Mouse (Mus musculus): ENCODE measurements around the gene Dctpp1. TPM values are rescaled to one million over a fixed set of nuclear protein-coding genes. Genes with fewer than 3 reads are reported as not detected.
"Not testable (repeated sequence)": the region's sequence is repeated elsewhere in the genome, so short reads cannot be mapped to it uniquely, and the experiment has no call there.

Gene Dctpp1
- polyA plus RNA-seq, 1 experiment from 2014 or later = 114 TPM

- H3K9me3 ChIP-seq = no peaks in the 10 kb centered on the region
- no peak overlapping the region for H3K27ac ChIP-seq
- 86% methylated on average over 10 of the region's 10 CpGs for WGBS
- no peaks in the 10 kb centered on the region for H3K36me3 ChIP-seq (replicated peaks)
- H3K4me3 ChIP-seq = no peak overlapping the region
- no peak overlapping the region for H3K9ac ChIP-seq
- no peak overlapping the region for H3K4me2 ChIP-seq
- ATAC-seq (replicated peaks) = no peak
- peaks cover 18% of the 10 kb centered on the region for H3K4me1 ChIP-seq
- H3K27me3 ChIP-seq (replicated peaks) = no peaks in the 10 kb centered on the region
Measured at GRCm38 (mm10) chr7:127262218-127262961, 1.9 kb upstream of the Dctpp1 start.

- Histone ChIP-seq H3K36me3 (replicated peaks) (no peaks in the 10 kb centered on the region), H3K4me2 (peak overlapping the region; percentile 74), H3K27me3 (replicated peaks) (no peaks in the 10 kb centered on the region), H3K4me3 (peak overlapping the region; percentile 71; the same call in 1 of the 2 replicates), H3K4me1 (peaks cover 26% of the 10 kb centered on the region), H3K27ac (no peak overlapping the region), H3K9me3 (no peaks in the 10 kb centered on the region), H3K9ac (no peak overlapping the region)
- WGBS = 76% methylated on average over 8 of the region's 8 CpGs
- no peak for ATAC-seq (replicated peaks)
Measured at GRCm38 (mm10) chr7:127259186-127259905, 1.2 kb downstream of the Dctpp1 start.

- Histone ChIP-seq H3K36me3 (replicated peaks) (no peaks in the 10 kb centered on the region), H3K4me2 (no peak overlapping the region), H3K27ac (no peak overlapping the region), H3K27me3 (replicated peaks) (no peaks in the 10 kb centered on the region), H3K4me1 (peaks cover 29% of the 10 kb centered on the region), H3K4me3 (no peak overlapping the region), H3K9ac (0 out of 2 replicates have a peak overlapping the region, but pooled peaks have one; percentile 9), H3K9me3 (no peaks in the 10 kb centered on the region)
- 89% methylated on average over 5 of the region's 5 CpGs for WGBS
- ATAC-seq (replicated peaks) = no peak
Measured at GRCm38 (mm10) chr7:127256518-127256917, 4.0 kb downstream of the Dctpp1 start.

- no peak for ATAC-seq (replicated peaks)
- no peaks in the 10 kb centered on the region for H3K27me3 ChIP-seq (replicated peaks)
- 82% methylated on average over 2 of the region's 2 CpGs for WGBS
- H3K4me3 ChIP-seq = no peak overlapping the region
- H3K4me2 ChIP-seq = no peak overlapping the region
- no peak overlapping the region for H3K9ac ChIP-seq
- H3K4me1 ChIP-seq = peaks cover 25% of the 10 kb centered on the region
- no peaks in the 10 kb centered on the region for H3K36me3 ChIP-seq (replicated peaks)
- no peaks in the 10 kb centered on the region for H3K9me3 ChIP-seq
- H3K27ac ChIP-seq = no peak overlapping the region
Measured at GRCm38 (mm10) chr7:127255965-127256364, 4.5 kb downstream of the Dctpp1 start.

- no peaks in the 10 kb centered on the region for H3K27me3 ChIP-seq (replicated peaks)
- H3K4me3 ChIP-seq = peak overlapping the region; percentile 66
- peak overlapping the region; percentile 89 for H3K4me2 ChIP-seq
- peak overlapping the region; percentile 92 for H3K27ac ChIP-seq
- H3K36me3 ChIP-seq (replicated peaks) = no peaks in the 10 kb centered on the region
- H3K9me3 ChIP-seq = no peaks in the 10 kb centered on the region
- 36% methylated on average over 4 of the region's 4 CpGs for WGBS
- peaks cover 22% of the 10 kb centered on the region for H3K4me1 ChIP-seq
- ATAC-seq (replicated peaks) = no peak
- H3K9ac ChIP-seq = peak overlapping the region; percentile 71
Measured at GRCm38 (mm10) chr7:127255008-127255407, 5.5 kb downstream of the Dctpp1 start.

- under 1% methylated on average over 135 of the region's 136 CpGs for WGBS
- Histone ChIP-seq H3K27me3 (replicated peaks) (no peaks in the 10 kb centered on the region), H3K9ac (peak overlapping the region; percentile 71), H3K27ac (peak overlapping the region; percentile 92), H3K4me1 (peaks cover 13% of the 10 kb centered on the region), H3K9me3 (no peaks in the 10 kb centered on the region), H3K36me3 (replicated peaks) (no peaks in the 10 kb centered on the region), H3K4me3 (peak overlapping the region; percentile 66), H3K4me2 (peak overlapping the region; percentile 89)
- ATAC-seq (replicated peaks) = peak; percentile 96
Measured at GRCm38 (mm10) chr7:127253821-127254769, 6.4 kb downstream of the Dctpp1 start.

GRCm38 (mm10) chr7:127253341-127253740, 7.2 kb downstream of the Dctpp1 start:
- H3K9me3 ChIP-seq = no peaks in the 10 kb centered on the region
- no peak; the same call in 1 of the 2 replicates for ATAC-seq (replicated peaks)
- H3K4me3 ChIP-seq = peak overlapping the region; percentile 66
- WGBS = 85% methylated on average over 6 of the region's 6 CpGs
- H3K27ac ChIP-seq = peak overlapping the region; percentile 92
- no peaks in the 10 kb centered on the region for H3K27me3 ChIP-seq (replicated peaks)
- peaks cover 11% of the 10 kb centered on the region for H3K4me1 ChIP-seq
- H3K4me2 ChIP-seq = peak overlapping the region; percentile 89
- H3K36me3 ChIP-seq (replicated peaks) = no peaks in the 10 kb centered on the region
- peak overlapping the region; percentile 71 for H3K9ac ChIP-seq

- Histone ChIP-seq H3K27ac (no peak overlapping the region), H3K9ac (no peak overlapping the region), H3K36me3 (replicated peaks) (no peaks in the 10 kb centered on the region), H3K4me3 (no peak overlapping the region), H3K27me3 (replicated peaks) (no peaks in the 10 kb centered on the region), H3K4me2 (no peak overlapping the region), H3K9me3 (no peaks in the 10 kb centered on the region), H3K4me1 (peaks cover 11% of the 10 kb centered on the region)
- no peak for ATAC-seq (replicated peaks)
- WGBS = 95% methylated on average over 2 of the region's 2 CpGs
Measured at GRCm38 (mm10) chr7:127252414-127252813, 8.1 kb downstream of the Dctpp1 start.

- H3K27me3 ChIP-seq (replicated peaks); H3K4me2 ChIP-seq; H3K9ac ChIP-seq; H3K36me3 ChIP-seq (replicated peaks); H3K27ac ChIP-seq; H3K9me3 ChIP-seq; ATAC-seq (replicated peaks); H3K4me3 ChIP-seq: not testable (repeated sequence)
- peaks cover 22% of the 10 kb centered on the region for H3K4me1 ChIP-seq
- 89% methylated on average over 8 of the region's 8 CpGs for WGBS
Measured at GRCm38 (mm10) chr7:127250511-127250910, 10.0 kb downstream of the Dctpp1 start.

- H3K27me3 ChIP-seq (replicated peaks) = no peaks in the 10 kb centered on the region
- peak overlapping the region; percentile 97 for H3K4me3 ChIP-seq
- peaks cover 26% of the 10 kb centered on the region for H3K4me1 ChIP-seq
- peak overlapping the region; percentile 79 for H3K9ac ChIP-seq
- H3K4me2 ChIP-seq = peak overlapping the region; percentile 90
- peak; percentile 77 for ATAC-seq (replicated peaks)
- H3K27ac ChIP-seq = peak overlapping the region; percentile 81
- 14% methylated on average over 25 of the region's 33 CpGs for WGBS
- no peaks in the 10 kb centered on the region for H3K9me3 ChIP-seq
- H3K36me3 ChIP-seq (replicated peaks) = 0 out of 2 replicates have a peak, but pooled peaks cover 5% of the 10 kb centered on the region
Measured at GRCm38 (mm10) chr7:127244658-127245510, 15.6 kb downstream of the Dctpp1 start.

Data from midbrain, embryonic 15.5 days (tissue).